Mouse (Mus musculus) CH12.LX (cell line): ENCODE results near the gene Teddm3.

Experiments used
- ETS1 ChIP-seq: conservative IDR thresholded peaks from 2 replicates; pipeline ENCODE4 v1.6.1; 2012; ENCODE audit warnings: low read depth, mild to moderate bottlenecking, inconsistent platforms, low read length, improper control_type of control experiment, moderate library complexity
- HCFC1 ChIP-seq: IDR thresholded peaks from 2 replicates; pipeline ENCODE4 v1.6.1; 2012; ENCODE audit warnings: low read depth, mild to moderate bottlenecking, inconsistent platforms, low read length, improper control_type of control experiment
- MEF2A ChIP-seq: IDR thresholded peaks from 2 replicates; pipeline ENCODE4 v1.6.1; 2014; ENCODE audit warnings: low read depth, mild to moderate bottlenecking, inconsistent platforms, low read length, improper control_type of control experiment, borderline replicate concordance
- POLR2A ChIP-seq: IDR thresholded peaks from 2 replicates; pipeline ENCODE4 v1.6.1; 2011; ENCODE audit warnings: low read depth, mild to moderate bottlenecking, improper control_type of control experiment, low read length
- TCF12 ChIP-seq: IDR thresholded peaks from 2 replicates; pipeline ENCODE4 v1.6.1; 2014; ENCODE audit warnings: low read depth, mild to moderate bottlenecking, inconsistent platforms, low read length, improper control_type of control experiment

DNA sequence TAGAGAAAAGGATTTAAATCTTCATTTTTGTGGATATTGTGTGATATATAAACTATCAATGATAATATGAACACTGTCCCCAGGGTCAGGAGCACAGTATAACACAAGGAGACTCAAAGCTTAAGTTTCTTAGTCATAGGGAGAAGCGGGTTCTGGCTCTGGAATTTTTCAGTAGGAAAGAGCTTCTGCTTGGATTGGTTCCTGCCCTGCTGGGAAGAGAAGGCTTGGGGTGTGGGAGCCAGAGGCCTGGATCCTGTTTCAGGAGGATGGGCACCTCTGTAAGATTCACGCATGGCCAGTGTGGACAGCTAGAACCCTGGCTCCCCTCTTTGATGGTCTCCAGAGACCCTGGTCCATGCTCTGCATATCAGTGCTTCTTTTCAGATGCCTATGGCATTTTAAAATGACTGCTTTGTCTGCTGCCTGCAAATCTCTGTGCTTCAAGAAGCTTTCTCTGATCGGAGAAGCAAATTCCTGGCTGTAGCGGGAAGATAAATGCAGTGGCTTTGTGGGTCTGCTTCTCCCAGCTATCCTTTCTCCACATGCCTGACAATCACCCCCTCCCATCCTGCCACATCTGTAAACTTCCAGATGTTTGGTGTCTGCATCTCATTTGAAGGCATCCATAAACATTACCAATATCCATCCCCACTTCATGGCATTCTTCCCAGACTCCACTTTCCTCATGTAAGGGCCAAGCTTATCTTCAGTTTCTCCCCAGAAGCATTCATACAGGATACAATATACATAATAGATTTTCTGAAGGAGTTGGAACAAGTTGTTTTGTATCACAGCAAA lies 2.0 kb downstream of the Teddm3 start:
- TF ChIP-seq POLR2A (no peak), ETS1 (no peak), TCF12 (no peak), MEF2A (no peak), HCFC1 (no peak)
